Mouse (Mus musculus): Measurements from ENCODE around the gene Golgb1.

GRCm38 (mm10) chr16:36869442-36869841 lies 5.5 kb upstream of the Golgb1 start:
- no peak for TF ChIP-seq CTCF (IDR thresholded peaks at IDR 0.05; ENCODE audit: extremely low read depth, insufficient read depth, low read length)
- no peak for TF ChIP-seq POLR2A (IDR thresholded peaks at IDR 0.05; ENCODE audit: extremely low read depth, insufficient read depth, low read length)

Measured in cortical plate, adult 2 months (tissue).